ENCODE assay signal across 1 mouse cellular context in genomic region chr7:35237935-35238334, GRCm38 (mm10). TPM values are rescaled to one million over a fixed set of nuclear protein-coding genes. Genes with fewer than 3 reads are reported as not detected.
"Had no signal": no experiment of that assay in that cellular context is flagged by ENCODE, and none has a peak within 500 bp of the region (broad histone marks: within the 10 kb centered on the region; RNA-seq: fewer than 3 reads in every experiment).

No protein-coding gene starts in this region.

RNA-seq across cellular contexts. Expression of gene Lrp3, which starts 22.6 kb away (rescaled TPM):
- total RNA-seq: neutrophil, adult 5-6 weeks had no signal

RNA-seq across cellular contexts. Expression of gene Slc7a10, which starts 51.8 kb away (rescaled TPM):
- total RNA-seq: neutrophil, adult 5-6 weeks had no signal
